Mouse (Mus musculus) midbrain, embryonic 16.5 days (tissue): Measurements from ENCODE around the gene D5Ertd579e. TPM values are rescaled to one million over a fixed set of nuclear protein-coding genes. Genes with fewer than 3 reads are reported as not detected.
"Not testable (repeated sequence)": the region's sequence is repeated elsewhere in the genome, so short reads cannot be mapped to it uniquely, and the experiment has no call there.

Experiments
- ATAC-seq: fragments of 200-750 bp; cut with Nextera tagmentation; 2 replicates; pipeline ENCODE4 v1.8.0; 2017; ENCODE audit warnings: moderate TSS enrichment
- H3K27ac ChIP-seq: fragments of 300-500 bp; sonication (generic); 2 replicates; pipeline ENCODE4 v1.5.1; 2014; ENCODE audit warnings: mild to moderate bottlenecking, low read length, mixed read lengths
- H3K27me3 ChIP-seq: fragments of 300-500 bp; sonication (generic); 2 replicates; pipeline ENCODE4 v1.6.1; 2014; ENCODE audit warnings: low read depth, low read length, mixed read lengths; ENCODE audit not compliant: control insufficient read depth, insufficient read depth
- H3K36me3 ChIP-seq: fragments of 300-500 bp; sonication (generic); 2 replicates; pipeline ENCODE4 v1.6.1; 2014; ENCODE audit warnings: mild to moderate bottlenecking, low read length, moderate library complexity, mixed read lengths; ENCODE audit not compliant: control insufficient read depth, insufficient read depth
- H3K4me1 ChIP-seq: fragments of 300-500 bp; sonication (generic); 2 replicates; pipeline ENCODE4 v1.6.1; 2014; ENCODE audit warnings: mild to moderate bottlenecking, low read length, mixed read lengths; ENCODE audit not compliant: control insufficient read depth, insufficient read depth
- H3K4me2 ChIP-seq: fragments of 300-500 bp; sonication (generic); 2 replicates; pipeline ENCODE4 v1.6.1; 2014; ENCODE audit warnings: mild to moderate bottlenecking, low read length, mixed read lengths
- H3K4me3 ChIP-seq: fragments of 300-500 bp; sonication (generic); 2 replicates; pipeline ENCODE4 v1.5.1; 2014; ENCODE audit warnings: low read depth, mild to moderate bottlenecking, low read length, moderate library complexity, mixed read lengths
- H3K9ac ChIP-seq: fragments of 300-500 bp; sonication (generic); 2 replicates; pipeline ENCODE4 v1.6.1; 2014; ENCODE audit warnings: low read depth, low read length, mixed read lengths
- H3K9me3 ChIP-seq: fragments of 300-500 bp; sonication (generic); replicated peaks from 2 replicates; pipeline ENCODE4 v1.6.1; 2014; ENCODE audit warnings: mild to moderate bottlenecking, low read length, mixed read lengths; ENCODE audit not compliant: control insufficient read depth, poor library complexity, severe bottlenecking
- WGBS: fragments of 180-500 bp; shearing (Covaris S2); extraction: QIAGEN DNeasy Blood & Tissue Kit; methylation state at CpG from one replicate; pipeline ENCODE4 v1.1.7; 2014; 5-methylcytosine and 5-hydroxymethylcytosine counted together
- polyA plus RNA-seq: library from polyadenylated mRNA; unstranded; fragments of >200 nt; fragmentation: Nextera tagmentation; extraction: Ambion mirVana; gene quantifications from 2 replicates; pipeline ENCODE4 v1.2.1, GENCODE M21; 2015

The D5Ertd579e gene
- polyA plus RNA-seq, 1 experiment from 2014 or later = 40.6 TPM

- 97% methylated on average over 2 of the region's 2 CpGs for WGBS
- H3K9me3 ChIP-seq = no peaks in the 10 kb centered on the region
- H3K27me3 ChIP-seq = no peaks in the 10 kb centered on the region
- no peak overlapping the region for H3K4me3 ChIP-seq
- H3K4me2 ChIP-seq = no peak overlapping the region
- no peak overlapping the region for H3K27ac ChIP-seq
- H3K4me1 ChIP-seq = no peaks in the 10 kb centered on the region
- H3K9ac ChIP-seq = no peak overlapping the region
- ATAC-seq = no peak
- 0 out of 2 replicates have a peak, but pooled peaks cover 5% of the 10 kb centered on the region for H3K36me3 ChIP-seq
Observed at GRCm38 (mm10) chr5:36663329-36663728, 32.5 kb downstream of the D5Ertd579e start.

GRCm38 (mm10) chr5:36660977-36661760, 34.7 kb downstream of the D5Ertd579e start:
- H3K4me2 ChIP-seq, H3K9me3 ChIP-seq, H3K27me3 ChIP-seq, H3K27ac ChIP-seq, H3K4me1 ChIP-seq, ATAC-seq, H3K9ac ChIP-seq, H3K36me3 ChIP-seq, H3K4me3 ChIP-seq: not testable (repeated sequence)

GRCm38 (mm10) chr5:36625612-36626011, 70.2 kb downstream of the D5Ertd579e start:
- WGBS = 73% methylated on average over 5 of the region's 5 CpGs
- no peak for ATAC-seq

GRCm38 (mm10) chr5:36623670-36624069, 72.2 kb downstream of the D5Ertd579e start:
- Histone ChIP-seq H3K27ac (no peak overlapping the region), H3K4me3 (no peak overlapping the region), H3K4me2 (no peak overlapping the region), H3K27me3 (no peaks in the 10 kb centered on the region), H3K9ac (no peak overlapping the region), H3K36me3 (0 out of 2 replicates have a peak, but pooled peaks cover 4% of the 10 kb centered on the region), H3K4me1 (peaks cover 2% of the 10 kb centered on the region; the same call in 1 of the 2 replicates), H3K9me3 (no peaks in the 10 kb centered on the region)
- ATAC-seq = no peak
- WGBS = 96% methylated on average over 5 of the region's 5 CpGs

More at GRCm38 (mm10) chr5:36625612-36626011, 70.2 kb downstream of the D5Ertd579e start:
- no peak overlapping the region for H3K9ac ChIP-seq
- H3K9me3 ChIP-seq = no peaks in the 10 kb centered on the region
- peaks cover 2% of the 10 kb centered on the region; the same call in 1 of the 2 replicates for H3K4me1 ChIP-seq
- no peaks in the 10 kb centered on the region for H3K27me3 ChIP-seq
- H3K27ac ChIP-seq = no peak overlapping the region
- no peak overlapping the region for H3K4me2 ChIP-seq
- no peak overlapping the region for H3K4me3 ChIP-seq
- H3K36me3 ChIP-seq = peaks cover 2% of the 10 kb centered on the region; the same call in 1 of the 2 replicates

GRCm38 (mm10) chr5:36621058-36621449, 74.8 kb downstream of the D5Ertd579e start:
- Histone ChIP-seq H3K4me1 (no peaks in the 10 kb centered on the region; the same call in 1 of the 2 replicates), H3K4me3 (no peak overlapping the region), H3K9me3 (no peaks in the 10 kb centered on the region), H3K27ac (no peak overlapping the region), H3K9ac (no peak overlapping the region), H3K27me3 (no peaks in the 10 kb centered on the region), H3K4me2 (no peak overlapping the region), H3K36me3 (peaks cover 5% of the 10 kb centered on the region; the same call in 1 of the 2 replicates)
- WGBS = 80% methylated on average over 5 of the region's 5 CpGs
- no peak for ATAC-seq

GRCm38 (mm10) chr5:36620409-36621057, 75.3 kb downstream of the D5Ertd579e start:
- ATAC-seq = no peak

GRCm38 (mm10) chr5:36618890-36619289, 76.9 kb downstream of the D5Ertd579e start:
- no peak overlapping the region for H3K4me2 ChIP-seq
- no peaks in the 10 kb centered on the region for H3K4me1 ChIP-seq
- H3K4me3 ChIP-seq = no peak overlapping the region
- ATAC-seq = no peak
- no peak overlapping the region for H3K9ac ChIP-seq
- no peaks in the 10 kb centered on the region for H3K27me3 ChIP-seq
- peaks cover 21% of the 10 kb centered on the region for H3K36me3 ChIP-seq
- H3K27ac ChIP-seq = no peak overlapping the region
- H3K9me3 ChIP-seq = no peaks in the 10 kb centered on the region
- WGBS = 92% methylated on average over 5 of the region's 5 CpGs

More at GRCm38 (mm10) chr5:36620409-36621057, 75.3 kb downstream of the D5Ertd579e start:
- 94% methylated on average over 8 of the region's 8 CpGs for WGBS
- H3K27me3 ChIP-seq = no peaks in the 10 kb centered on the region
- no peaks in the 10 kb centered on the region for H3K9me3 ChIP-seq
- no peak overlapping the region for H3K9ac ChIP-seq
- H3K4me2 ChIP-seq = no peak overlapping the region
- no peaks in the 10 kb centered on the region for H3K4me1 ChIP-seq
- H3K36me3 ChIP-seq = peaks cover 10% of the 10 kb centered on the region
- H3K27ac ChIP-seq = no peak overlapping the region
- H3K4me3 ChIP-seq = no peak overlapping the region

GRCm38 (mm10) chr5:36618356-36618755, 77.5 kb downstream of the D5Ertd579e start:
- no peaks in the 10 kb centered on the region for H3K4me1 ChIP-seq
- H3K9ac ChIP-seq = no peak overlapping the region
- 82% methylated on average over 4 of the region's 4 CpGs for WGBS
- H3K4me2 ChIP-seq = no peak overlapping the region
- H3K4me3 ChIP-seq = no peak overlapping the region
- H3K9me3 ChIP-seq = no peaks in the 10 kb centered on the region
- no peaks in the 10 kb centered on the region for H3K27me3 ChIP-seq
- H3K27ac ChIP-seq = no peak overlapping the region
- peaks cover 21% of the 10 kb centered on the region for H3K36me3 ChIP-seq
- ATAC-seq = no peak

- Histone ChIP-seq H3K4me2 (no peak overlapping the region), H3K4me1 (no peaks in the 10 kb centered on the region), H3K27me3 (no peaks in the 10 kb centered on the region), H3K27ac (no peak overlapping the region), H3K9ac (no peak overlapping the region), H3K9me3 (no peaks in the 10 kb centered on the region), H3K4me3 (no peak overlapping the region), H3K36me3 (peaks cover 29% of the 10 kb centered on the region)
- WGBS = 95% methylated on average over 4 of the region's 4 CpGs
- no peak for ATAC-seq
Observed at GRCm38 (mm10) chr5:36614124-36614523, 81.7 kb downstream of the D5Ertd579e start.
